Mouse (Mus musculus) stomach, postnatal 0 days (tissue): ENCODE measurements around the gene Cdc42bpg. TPM values are rescaled to one million over a fixed set of nuclear protein-coding genes. Genes with fewer than 3 reads are reported as not detected.

Experiments used
- ATAC-seq: fragments of 200-750 bp; cut with Nextera tagmentation; 2 replicates; pipeline ENCODE4 v1.8.0; 2017; ENCODE audit not compliant: low FRiP score, low TSS enrichment
- DNase-seq: peaks from one replicate; pipeline ENCODE4 v3.0.0-alpha.2; 2016; ENCODE audit warnings: low spot score
- H3K27ac ChIP-seq: fragments of 300-500 bp; sonication (generic); replicated peaks from 2 replicates; pipeline ENCODE4 v1.5.1; 2014; ENCODE audit warnings: mild to moderate bottlenecking, control low read depth
- H3K27me3 ChIP-seq: fragments of 300-500 bp; sonication (generic); 2 replicates; pipeline ENCODE4 v1.6.1; 2014; ENCODE audit warnings: low read length; ENCODE audit not compliant: control insufficient read depth, insufficient read depth
- H3K36me3 ChIP-seq: fragments of 300-500 bp; sonication (generic); 2 replicates; pipeline ENCODE4 v1.6.1; 2014; ENCODE audit warnings: low read length, mixed read lengths; ENCODE audit not compliant: control insufficient read depth, insufficient read depth
- H3K4me1 ChIP-seq: fragments of 300-500 bp; sonication (generic); replicated peaks from 2 replicates; pipeline ENCODE4 v1.6.1; 2014; ENCODE audit warnings: antibody characterized with exemption; ENCODE audit not compliant: control insufficient read depth, insufficient read depth
- H3K4me2 ChIP-seq: fragments of 300-500 bp; sonication (generic); replicated peaks from 2 replicates; pipeline ENCODE4 v1.6.1; 2014; ENCODE audit warnings: low read depth, mild to moderate bottlenecking, control low read depth, moderate library complexity
- H3K4me3 ChIP-seq: fragments of 300-500 bp; sonication (generic); 2 replicates; pipeline ENCODE4 v1.5.1; 2014; ENCODE audit warnings: low read depth, low read length, control low read depth
- H3K9ac ChIP-seq: fragments of 300-500 bp; sonication (generic); 2 replicates; pipeline ENCODE4 v1.6.1; 2014; ENCODE audit warnings: mild to moderate bottlenecking, low read length, control low read depth, mixed read lengths
- H3K9me3 ChIP-seq: fragments of 300-500 bp; sonication (generic); 2 replicates; pipeline ENCODE4 v1.6.1; 2016; ENCODE audit warnings: low read length; ENCODE audit not compliant: control insufficient read depth
- CTCF ChIP-seq: IDR thresholded peaks from 2 replicates; pipeline ENCODE4 v1.5.1; 2016; ENCODE audit warnings: antibody characterized with exemption, low read depth, mild to moderate bottlenecking, moderate library complexity
- EP300 ChIP-seq: optimal IDR thresholded peaks from 2 replicates; pipeline ENCODE3; 2016; ENCODE audit warnings: antibody characterized with exemption
- WGBS: fragments of 180-500 bp; shearing (Covaris S2); extraction: QIAGEN DNeasy Blood & Tissue Kit; methylation state at CpG from one replicate; pipeline ENCODE4 v1.1.7; 2014; 5-methylcytosine and 5-hydroxymethylcytosine counted together
- polyA plus RNA-seq: library from polyadenylated mRNA; unstranded; fragments of >200 nt; fragmentation: Nextera tagmentation; extraction: Ambion mirVana; gene quantifications from 2 replicates; pipeline ENCODE4 v1.2.1, GENCODE M21; 2015

Gene Cdc42bpg
- polyA plus RNA-seq, 1 experiment from 2014 or later, result 1.3 TPM

GRCm38 (mm10) chr19:6340524-6341452 is 34.5 kb downstream of the Cdc42bpg start, which contains the start of gene Map4k2:
Map4k2 (plus strand) TSS chr19:6341135.
- peak; percentile 84 for ATAC-seq
- Histone ChIP-seq H3K9me3 (no peaks in the 10 kb centered on the region), H3K9ac (peak within 1 kb of the TSS; percentile 76), H3K4me3 (peak within 1 kb of the TSS; percentile 67), H3K27ac (peak within 1 kb of the TSS; percentile 24), H3K27me3 (no peaks in the 10 kb centered on the region), H3K4me2 (peak within 1 kb of the TSS; percentile 90), H3K4me1 (no peaks in the 10 kb centered on the region), H3K36me3 (peaks cover 14% of the 10 kb centered on the region; the same call in 1 of the 2 replicates)
- peak; percentile 94 for DNase-seq
- no peak for TF ChIP-seq EP300
- peak; percentile 56 for TF ChIP-seq CTCF
- WGBS, result 5% methylated on average over 58 of the region's 72 CpGs

GRCm38 (mm10) chr19:6341453-6342077 is 35.3 kb downstream of the Cdc42bpg start:
- peaks cover 17% of the 10 kb centered on the region; the same call in 1 of the 2 replicates for H3K36me3 ChIP-seq
- DNase-seq, result no peak
- no peak overlapping the region; the same call in 1 of the 2 replicates for H3K27ac ChIP-seq
- peak overlapping the region; percentile 90 for H3K4me2 ChIP-seq
- ATAC-seq, result no peak; the same call in 1 of the 2 replicates
- no peak for TF ChIP-seq EP300
- TF ChIP-seq CTCF, result no peak
- peak overlapping the region; percentile 67 for H3K4me3 ChIP-seq
- WGBS, result 13% methylated on average over 22 of the region's 23 CpGs
- H3K4me1 ChIP-seq, result no peaks in the 10 kb centered on the region
- H3K9me3 ChIP-seq, result no peaks in the 10 kb centered on the region
- peak overlapping the region; percentile 76 for H3K9ac ChIP-seq
- no peaks in the 10 kb centered on the region for H3K27me3 ChIP-seq

GRCm38 (mm10) chr19:6342276-6342933 is 36.1 kb downstream of the Cdc42bpg start:
- no peak overlapping the region for H3K27ac ChIP-seq
- 0 out of 2 replicates have a peak overlapping the region, but pooled peaks have one; percentile 76 for H3K9ac ChIP-seq
- WGBS, result 79% methylated on average over 5 of the region's 5 CpGs
- no peaks in the 10 kb centered on the region for H3K4me1 ChIP-seq
- ATAC-seq, result no peak
- peaks cover 15% of the 10 kb centered on the region; the same call in 1 of the 2 replicates for H3K36me3 ChIP-seq
- H3K4me2 ChIP-seq, result 0 out of 2 replicates have a peak overlapping the region, but pooled peaks have one; percentile 90
- H3K27me3 ChIP-seq, result no peaks in the 10 kb centered on the region
- TF ChIP-seq CTCF (no peak), EP300 (no peak)
- no peak for DNase-seq
- no peak overlapping the region for H3K4me3 ChIP-seq
- no peaks in the 10 kb centered on the region for H3K9me3 ChIP-seq

GRCm38 (mm10) chr19:6343066-6343925 is 37.0 kb downstream of the Cdc42bpg start:
- H3K4me2 ChIP-seq, result no peak overlapping the region
- H3K9me3 ChIP-seq, result no peaks in the 10 kb centered on the region
- DNase-seq, result no peak
- H3K36me3 ChIP-seq, result peaks cover 15% of the 10 kb centered on the region; the same call in 1 of the 2 replicates
- H3K27ac ChIP-seq, result no peak overlapping the region
- no peak overlapping the region for H3K4me3 ChIP-seq
- WGBS, result 77% methylated on average over 19 of the region's 19 CpGs
- ATAC-seq, result no peak
- no peaks in the 10 kb centered on the region for H3K27me3 ChIP-seq
- H3K9ac ChIP-seq, result no peak overlapping the region
- no peaks in the 10 kb centered on the region for H3K4me1 ChIP-seq
- TF ChIP-seq CTCF, result no peak
- TF ChIP-seq EP300, result no peak

- H3K4me1 ChIP-seq, result no peaks in the 10 kb centered on the region
- H3K36me3 ChIP-seq, result peaks cover 10% of the 10 kb centered on the region; the same call in 1 of the 2 replicates
- WGBS, result 89% methylated on average over 5 of the region's 5 CpGs
- no peaks in the 10 kb centered on the region for H3K27me3 ChIP-seq
- no peak for DNase-seq
- no peak for TF ChIP-seq CTCF
- TF ChIP-seq EP300, result no peak
- H3K27ac ChIP-seq, result no peak overlapping the region
- H3K4me2 ChIP-seq, result no peak overlapping the region
- no peaks in the 10 kb centered on the region for H3K9me3 ChIP-seq
- no peak overlapping the region for H3K4me3 ChIP-seq
- no peak for ATAC-seq
- no peak overlapping the region for H3K9ac ChIP-seq
Observed at GRCm38 (mm10) chr19:6343996-6344395, 37.7 kb downstream of the Cdc42bpg start.
